Mouse (Mus musculus) hindbrain, embryonic 11.5 days (tissue): ENCODE measurements around the gene Cadm2. TPM values are rescaled to one million over a fixed set of nuclear protein-coding genes. Genes with fewer than 3 reads are reported as not detected.
A peak's percentile ranks its signal among the peaks of the same experiment; 100 is the strongest.

Source experiments
- ATAC-seq: fragments of 200-750 bp; cut with Nextera tagmentation; 2 replicates; pipeline ENCODE4 v1.8.0; 2017; ENCODE audit warnings: mild to moderate bottlenecking, moderate TSS enrichment, moderate library complexity; ENCODE audit not compliant: low FRiP score
- DNase-seq: peaks from one replicate; pipeline ENCODE4 v3.0.0-alpha.2; 2015; ENCODE audit warnings: low spot score
- H3K27ac ChIP-seq: fragments of 300-500 bp; sonication (generic); 2 replicates; pipeline ENCODE4 v1.5.1; 2014; ENCODE audit warnings: mild to moderate bottlenecking, low read depth, low read length
- H3K27me3 ChIP-seq: fragments of 300-500 bp; sonication (generic); 2 replicates; pipeline ENCODE4 v1.6.1; 2014; ENCODE audit warnings: mild to moderate bottlenecking, low read length, moderate library complexity, mixed read lengths; ENCODE audit not compliant: control insufficient read depth, insufficient read depth
- H3K36me3 ChIP-seq: fragments of 300-500 bp; sonication (generic); 2 replicates; pipeline ENCODE4 v1.6.1; 2014; ENCODE audit warnings: mild to moderate bottlenecking, low read length, moderate library complexity, mixed read lengths; ENCODE audit not compliant: control insufficient read depth, insufficient read depth
- H3K4me1 ChIP-seq: fragments of 300-500 bp; sonication (generic); replicated peaks from 2 replicates; pipeline ENCODE4 v1.6.1; 2014; ENCODE audit warnings: low read length, mixed read lengths; ENCODE audit not compliant: control insufficient read depth, insufficient read depth
- H3K4me2 ChIP-seq: fragments of 300-500 bp; sonication (generic); replicated peaks from 2 replicates; pipeline ENCODE4 v1.6.1; 2014; ENCODE audit warnings: mild to moderate bottlenecking, low read depth, low read length
- H3K4me3 ChIP-seq: fragments of 300-500 bp; sonication (generic); 2 replicates; pipeline ENCODE4 v1.5.1; 2014; ENCODE audit warnings: low read depth, low read length
- H3K9ac ChIP-seq: fragments of 300-500 bp; sonication (generic); 2 replicates; pipeline ENCODE4 v1.6.1; 2014; ENCODE audit warnings: low read depth, low read length
- H3K9me3 ChIP-seq: fragments of 300-500 bp; sonication (generic); 2 replicates; pipeline ENCODE4 v1.6.1; 2016; ENCODE audit warnings: low read length; ENCODE audit not compliant: control insufficient read depth
- WGBS: fragments of 180-500 bp; shearing (Covaris S2); extraction: QIAGEN DNeasy Blood & Tissue Kit; methylation state at CpG from one replicate; pipeline ENCODE4 v1.1.7; 2014; 5-methylcytosine and 5-hydroxymethylcytosine counted together
- polyA plus RNA-seq: library from polyadenylated mRNA; unstranded; fragments of >200 nt; fragmentation: Nextera tagmentation; extraction: Ambion mirVana; gene quantifications from 2 replicates; pipeline ENCODE4 v1.2.1, GENCODE M21; 2014

Gene Cadm2
- polyA plus RNA-seq, 1 experiment from 2014 or later: 4.2 TPM

- H3K27ac ChIP-seq: 0 out of 2 replicates have a peak overlapping the region, but pooled peaks have one; percentile 2
- no peaks in the 10 kb centered on the region for H3K4me1 ChIP-seq
- no peaks in the 10 kb centered on the region for H3K9me3 ChIP-seq
- H3K36me3 ChIP-seq: no peaks in the 10 kb centered on the region
- WGBS: 61% methylated on average over 4 of the region's 4 CpGs
- DNase-seq (peak; percentile 10), ATAC-seq (peak; percentile 67)
- no peaks in the 10 kb centered on the region for H3K27me3 ChIP-seq
- H3K4me3 ChIP-seq: no peak overlapping the region
- no peak overlapping the region for H3K4me2 ChIP-seq
- no peak overlapping the region for H3K9ac ChIP-seq
Measured at GRCm38 (mm10) chr16:66768684-66769389, 851.9 kb downstream of the Cadm2 start.

GRCm38 (mm10) chr16:66761546-66762473 is 858.9 kb downstream of the Cadm2 start:
- Histone ChIP-seq H3K4me3 (no peak overlapping the region), H3K27ac (no peak overlapping the region), H3K9ac (no peak overlapping the region), H3K27me3 (no peaks in the 10 kb centered on the region), H3K9me3 (no peaks in the 10 kb centered on the region), H3K4me2 (no peak overlapping the region), H3K36me3 (no peaks in the 10 kb centered on the region), H3K4me1 (no peaks in the 10 kb centered on the region)
- ATAC-seq (peak; percentile 76; the same call in 1 of the 2 replicates), DNase-seq (peak; percentile 24)

GRCm38 (mm10) chr16:66748533-66748932 is 872.2 kb downstream of the Cadm2 start:
- Histone ChIP-seq H3K9me3 (no peaks in the 10 kb centered on the region), H3K4me2 (no peak overlapping the region), H3K4me1 (no peaks in the 10 kb centered on the region), H3K36me3 (no peaks in the 10 kb centered on the region), H3K9ac (no peak overlapping the region), H3K4me3 (no peak overlapping the region), H3K27ac (no peak overlapping the region), H3K27me3 (no peaks in the 10 kb centered on the region)
- WGBS: 95% methylated on average over 2 of the region's 2 CpGs
- ATAC-seq: no peak
- DNase-seq: no peak

- DNase-seq (peak; percentile 7), ATAC-seq (peak; percentile 71; the same call in 1 of the 2 replicates)
- Histone ChIP-seq H3K9me3 (no peaks in the 10 kb centered on the region), H3K27me3 (no peaks in the 10 kb centered on the region), H3K27ac (no peak overlapping the region), H3K4me2 (no peak overlapping the region), H3K9ac (no peak overlapping the region), H3K4me3 (no peak overlapping the region), H3K4me1 (no peaks in the 10 kb centered on the region), H3K36me3 (no peaks in the 10 kb centered on the region)
- WGBS: 73% methylated on average over 3 of the region's 3 CpGs
Measured at GRCm38 (mm10) chr16:66731212-66731611, 889.5 kb downstream of the Cadm2 start.

GRCm38 (mm10) chr16:66706476-66706875 is 914.2 kb downstream of the Cadm2 start:
- Histone ChIP-seq H3K9me3 (no peaks in the 10 kb centered on the region), H3K36me3 (no peaks in the 10 kb centered on the region), H3K4me1 (no peaks in the 10 kb centered on the region), H3K9ac (no peak overlapping the region), H3K4me3 (no peak overlapping the region), H3K27me3 (no peaks in the 10 kb centered on the region), H3K4me2 (no peak overlapping the region), H3K27ac (no peak overlapping the region)
- whole genome bisulfite sequencing: 63% methylated on average over 3 of the region's 3 CpGs
- no peak for ATAC-seq
- DNase-seq: no peak

- Histone ChIP-seq H3K9ac (no peak overlapping the region), H3K4me3 (no peak overlapping the region), H3K9me3 (no peaks in the 10 kb centered on the region), H3K4me1 (no peaks in the 10 kb centered on the region), H3K27me3 (no peaks in the 10 kb centered on the region), H3K36me3 (no peaks in the 10 kb centered on the region), H3K27ac (no peak overlapping the region), H3K4me2 (no peak overlapping the region)
- ATAC-seq (no peak), DNase-seq (no peak)
Measured at GRCm38 (mm10) chr16:66694783-66695182, 925.9 kb downstream of the Cadm2 start.

- H3K4me2 ChIP-seq: no peak overlapping the region
- no peaks in the 10 kb centered on the region for H3K4me1 ChIP-seq
- H3K27ac ChIP-seq: no peak overlapping the region
- H3K4me3 ChIP-seq: no peak overlapping the region
- ATAC-seq (no peak), DNase-seq (no peak)
- H3K9me3 ChIP-seq: no peaks in the 10 kb centered on the region
- no peaks in the 10 kb centered on the region for H3K36me3 ChIP-seq
- no peaks in the 10 kb centered on the region for H3K27me3 ChIP-seq
- H3K9ac ChIP-seq: no peak overlapping the region
Measured at GRCm38 (mm10) chr16:66677241-66677640, 943.5 kb downstream of the Cadm2 start.

GRCm38 (mm10) chr16:66651013-66651362 is 969.7 kb downstream of the Cadm2 start:
- ATAC-seq (no peak), DNase-seq (no peak)
- Histone ChIP-seq H3K4me1 (no peaks in the 10 kb centered on the region), H3K27me3 (no peaks in the 10 kb centered on the region), H3K9ac (no peak overlapping the region), H3K9me3 (no peaks in the 10 kb centered on the region), H3K27ac (no peak overlapping the region), H3K4me2 (no peak overlapping the region), H3K4me3 (no peak overlapping the region), H3K36me3 (no peaks in the 10 kb centered on the region)
- WGBS: 82% methylated on average over 1 of the region's 1 CpGs
